Mouse (Mus musculus): ENCODE data around the gene Ccdc153.

Gene Ccdc153

DNA sequence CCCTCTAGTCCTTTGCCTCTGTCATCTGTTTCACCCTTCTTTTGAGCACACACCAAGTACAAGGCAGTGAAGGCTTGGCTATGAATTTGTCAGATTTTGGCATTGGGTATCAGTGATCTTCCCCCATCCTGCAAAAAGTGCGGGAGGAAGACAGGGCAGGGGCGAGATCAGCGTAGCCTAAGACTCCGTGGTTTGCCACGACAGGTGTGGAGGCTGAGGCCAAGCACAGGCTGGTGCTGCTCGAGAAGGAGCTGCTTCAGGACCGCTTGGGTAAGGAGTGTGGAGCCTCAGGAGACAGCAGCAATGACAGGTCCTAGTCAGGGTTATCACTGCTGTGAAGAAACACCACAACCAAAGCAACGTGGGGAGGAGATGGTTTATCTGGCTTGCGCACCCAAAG lies 942 bp downstream of the Ccdc153 start:
- peak in 1 of 2 experiments; percentile 40 for DNase-seq

- DNase-seq, result no peak
Observed at GRCm38 (mm10) chr9:44243621-44244020, 3.1 kb downstream of the Ccdc153 start.

GRCm38 (mm10) chr9:44247907-44248306 lies 7.4 kb downstream of the Ccdc153 start:
- no peak for DNase-seq

DNA sequence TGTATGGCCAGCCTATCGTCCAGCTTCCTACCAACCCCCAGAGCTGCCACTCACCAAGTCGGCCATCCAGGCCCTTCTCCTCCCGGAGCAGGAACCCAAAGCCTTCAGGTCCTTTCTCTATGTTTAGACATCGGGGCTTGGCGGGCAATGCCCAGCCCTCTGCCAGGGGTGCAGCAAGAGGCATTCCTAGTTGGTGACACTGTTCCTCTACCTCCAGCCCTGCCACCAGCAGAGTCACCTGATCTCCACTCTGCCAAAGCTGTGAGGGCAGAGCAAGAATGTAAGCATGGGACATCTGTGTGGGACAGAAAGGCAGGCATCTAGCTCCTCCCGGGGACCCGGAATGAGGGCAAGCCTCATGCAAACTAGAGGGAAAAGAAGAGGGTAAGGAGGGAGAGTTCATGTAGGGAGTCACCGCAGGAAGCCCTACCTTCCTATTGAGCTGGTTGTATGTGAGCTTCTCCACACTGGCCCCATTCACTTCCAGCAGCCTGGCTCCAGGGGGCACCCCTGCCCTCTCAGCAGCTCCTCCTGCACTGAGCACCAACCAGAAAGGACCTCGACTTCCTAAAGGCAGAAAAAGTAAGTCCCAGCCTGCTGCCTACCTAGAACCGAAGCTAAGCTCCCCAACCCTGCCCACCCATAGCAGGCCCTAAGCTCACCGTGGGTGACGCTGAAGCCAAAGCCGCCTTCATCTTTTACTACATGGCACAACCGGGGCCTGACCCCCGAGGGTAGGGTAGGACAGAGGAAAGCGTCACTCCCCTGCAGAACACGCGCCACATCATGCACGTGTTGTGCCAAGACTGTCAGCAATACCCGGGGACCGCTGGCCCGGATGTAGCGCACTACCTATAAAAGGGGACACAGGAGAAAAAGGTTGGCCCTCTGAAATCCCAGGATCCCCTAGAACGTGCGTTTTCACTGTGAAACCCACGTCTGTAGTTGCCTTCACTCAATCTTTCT lies 9.0 kb downstream of the Ccdc153 start:
- DNase-seq, result peak; percentile 73 to 83

DNA sequence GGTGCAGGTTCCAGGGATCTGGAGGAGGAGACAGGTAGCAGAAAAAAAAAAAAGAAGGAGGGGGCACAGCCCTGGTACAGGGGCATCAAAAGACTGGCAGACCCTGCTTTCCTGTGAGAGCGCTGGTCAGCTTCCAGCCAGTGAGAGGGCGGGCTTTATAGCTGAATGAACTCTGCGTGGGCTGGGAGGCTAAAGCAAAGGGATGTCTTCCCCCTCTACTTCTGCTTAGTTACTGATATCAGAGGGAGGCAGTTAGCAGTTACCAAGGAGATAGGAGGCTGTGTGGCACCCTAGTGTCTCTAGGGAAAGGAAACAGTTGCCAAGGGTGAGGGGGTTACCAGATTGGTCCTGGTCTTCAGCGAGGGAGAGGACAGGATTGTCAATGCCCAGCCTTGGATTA lies 10.0 kb downstream of the Ccdc153 start:
- DNase-seq, result no peak

DNA sequence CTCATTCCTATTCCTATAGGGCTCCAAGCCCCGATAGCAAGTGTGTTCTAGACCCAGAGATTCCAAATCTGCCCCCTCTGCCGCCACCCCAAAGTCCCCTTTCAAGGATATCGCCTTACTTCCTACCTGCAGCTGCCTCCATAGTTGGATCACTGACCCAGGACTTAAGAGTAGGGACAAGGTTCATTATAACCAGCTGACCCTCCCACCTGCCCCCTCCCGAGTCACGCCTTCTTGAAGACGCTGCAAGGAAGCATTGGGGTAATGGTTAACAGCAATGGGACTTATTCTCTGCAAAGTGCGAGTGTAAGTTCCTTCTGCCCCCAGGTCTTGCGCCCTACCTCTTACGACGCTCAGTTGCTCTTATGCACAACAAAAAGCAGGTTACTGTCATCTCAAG lies 10.8 kb downstream of the Ccdc153 start, which contains the start of gene Pdzd3:
Gene Pdzd3 (minus strand): TSS at position 158 of the 400 bp plus-strand sequence.
- DNase-seq, result no peak

DNA sequence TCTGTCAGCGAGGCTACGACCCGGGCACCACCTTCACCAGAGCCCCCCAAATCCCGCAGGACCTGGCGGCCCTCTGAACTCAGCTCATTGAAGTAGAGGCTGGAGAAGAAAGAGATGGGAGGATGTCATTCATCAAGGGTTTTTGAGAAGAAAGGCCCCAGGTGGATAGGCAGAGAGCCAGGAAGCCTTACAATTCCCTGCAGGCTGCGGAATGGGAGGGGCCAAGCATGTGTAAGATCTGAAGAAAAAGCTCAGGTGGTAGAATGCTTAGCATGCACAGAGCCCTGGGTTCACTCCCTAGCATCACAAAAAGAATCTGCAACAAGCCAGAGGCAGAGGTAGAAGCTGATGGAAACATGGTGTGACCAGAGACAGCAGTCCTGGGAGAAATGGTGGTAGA lies 13.0 kb downstream of the Ccdc153 start:
- peak in 1 of 2 experiments; percentile 69 for DNase-seq

- no peak for DNase-seq
Observed at GRCm38 (mm10) chr9:44254508-44255135, 14.1 kb downstream of the Ccdc153 start.

DNA sequence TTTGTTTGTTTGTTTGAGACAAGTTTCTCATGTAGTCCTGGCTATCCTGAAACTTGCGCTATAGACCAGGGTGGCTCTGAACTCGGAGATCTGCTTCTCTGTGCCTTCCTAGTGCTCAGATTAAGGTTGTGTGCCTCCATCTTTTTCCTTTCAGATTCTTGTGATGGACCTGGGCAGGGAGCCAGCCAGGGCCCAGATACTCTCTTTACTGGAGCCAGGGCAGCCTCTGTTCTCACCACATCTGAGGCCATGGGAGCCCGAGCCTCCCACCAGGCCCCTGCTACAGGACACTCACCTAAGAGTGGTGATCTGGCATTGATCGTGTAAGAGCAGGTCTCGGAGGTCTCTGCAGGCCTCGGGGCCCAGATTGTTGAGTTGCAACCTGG lies 14.7 kb downstream of the Ccdc153 start:
- no peak for DNase-seq

DNA sequence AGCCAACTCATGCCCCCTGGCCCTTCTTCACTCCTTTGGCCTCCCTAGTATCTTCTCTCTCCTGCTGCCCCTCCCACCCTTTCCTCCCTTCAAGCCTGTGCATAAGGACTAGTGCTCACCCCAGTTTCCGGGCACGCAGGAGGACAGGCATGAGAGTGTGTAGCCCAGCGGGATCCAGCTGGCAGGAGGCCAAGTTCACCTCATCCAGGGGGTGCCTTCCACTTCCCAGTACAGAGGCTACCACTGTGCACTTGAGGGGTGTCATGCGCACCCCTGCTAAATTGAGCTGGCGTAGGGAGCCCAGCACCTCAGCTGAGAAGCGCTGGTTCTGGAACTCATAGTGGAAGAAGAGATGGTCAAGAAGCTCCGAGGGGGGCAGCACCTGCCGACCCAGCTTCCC lies 15.7 kb downstream of the Ccdc153 start:
- DNase-seq, result no peak

DNA sequence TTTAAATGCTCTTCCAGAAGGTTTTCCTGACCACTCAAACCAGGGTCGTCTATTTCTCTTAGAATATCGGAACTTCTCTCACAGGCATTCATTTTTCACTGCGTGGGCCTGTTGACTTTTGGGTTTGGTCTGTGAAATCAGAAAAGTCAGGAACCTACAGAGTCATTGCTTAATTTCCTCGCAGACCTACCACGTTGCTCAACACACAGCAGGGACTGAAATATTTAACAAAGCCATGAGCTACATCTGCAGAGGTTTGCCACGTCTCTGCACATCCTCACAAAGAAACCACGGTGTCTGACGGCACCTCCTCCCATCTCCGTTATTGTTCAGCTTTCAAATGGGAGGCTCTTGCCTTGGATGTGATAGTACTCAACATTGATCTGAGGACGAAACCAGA lies 18.5 kb downstream of the Ccdc153 start:
- no peak for DNase-seq

- DNase-seq, result no peak
Observed at GRCm38 (mm10) chr9:44261388-44261787, 20.9 kb downstream of the Ccdc153 start.

DNA sequence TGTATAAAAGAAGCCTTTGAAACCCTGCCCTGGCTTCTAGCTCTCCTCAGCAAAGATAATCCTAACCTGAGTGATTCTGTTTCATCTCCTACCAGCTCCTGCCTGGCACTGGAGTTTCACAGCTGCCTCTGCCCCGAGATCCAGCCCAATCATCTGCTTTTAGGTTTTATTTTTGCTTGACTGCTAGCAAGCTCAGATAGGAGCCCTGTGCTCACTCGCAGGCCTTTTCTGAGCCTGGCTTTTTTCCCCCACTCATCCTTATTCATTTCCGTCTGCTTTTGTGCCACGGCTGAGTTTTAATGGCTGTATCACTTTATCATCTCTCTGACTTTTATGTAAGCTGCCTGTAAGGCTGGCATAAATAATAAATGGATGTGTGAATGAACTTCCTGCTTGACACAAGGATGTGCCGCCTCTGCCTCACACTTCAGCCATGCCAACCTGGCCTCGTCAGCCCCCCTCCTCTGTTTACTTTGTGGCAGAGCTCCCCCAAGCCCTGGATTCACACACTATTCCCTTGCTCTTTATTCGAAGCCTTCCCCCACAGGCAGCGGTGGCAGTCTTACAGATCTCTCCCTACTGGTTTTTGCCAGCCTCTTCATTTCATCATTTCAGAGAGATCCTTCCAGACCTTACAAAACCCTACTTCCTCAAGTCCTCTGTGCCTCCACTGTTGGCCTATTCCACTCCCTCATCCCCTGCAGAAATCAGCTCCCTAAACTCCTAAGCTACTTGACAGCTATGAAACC lies 26.2 kb downstream of the Ccdc153 start:
- no peak for DNase-seq

- DNase-seq, result no peak
Observed at GRCm38 (mm10) chr9:44267319-44268026, 27.0 kb downstream of the Ccdc153 start.

GRCm38 (mm10) chr9:44268027-44268360 lies 27.5 kb downstream of the Ccdc153 start:
- DNase-seq, result peak; percentile 75 to 77

DNA sequence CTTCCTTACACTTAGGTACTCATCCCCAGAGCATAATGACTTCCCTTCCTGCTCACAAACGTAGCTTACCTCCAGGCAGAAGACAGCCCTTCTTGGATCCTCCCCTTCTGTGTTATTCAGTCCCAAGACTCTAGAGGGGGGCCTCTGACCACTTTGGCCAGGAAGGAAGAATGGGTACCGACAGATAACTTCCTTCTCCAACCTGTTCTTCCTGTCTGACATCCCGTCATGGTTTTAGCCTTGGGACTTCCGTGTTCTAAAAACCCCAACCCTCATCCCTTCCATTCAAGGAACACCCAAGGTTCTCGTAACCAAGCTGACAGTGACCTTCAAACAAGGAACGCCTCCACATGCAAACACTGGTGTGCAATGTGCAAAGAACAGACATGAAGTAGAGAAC lies 28.0 kb downstream of the Ccdc153 start, which contains the start of gene Nlrx1:
Gene Nlrx1 (minus strand): TSS at position 168 of the 400 bp plus-strand sequence.
- DNase-seq, result no peak

- DNase-seq, result peak in 1 of 2 experiments; percentile 32
Observed at GRCm38 (mm10) chr9:44269077-44269476, 28.6 kb downstream of the Ccdc153 start.

- DNase-seq, result no peak
Observed at GRCm38 (mm10) chr9:44269973-44270372, 29.5 kb downstream of the Ccdc153 start.

DNA sequence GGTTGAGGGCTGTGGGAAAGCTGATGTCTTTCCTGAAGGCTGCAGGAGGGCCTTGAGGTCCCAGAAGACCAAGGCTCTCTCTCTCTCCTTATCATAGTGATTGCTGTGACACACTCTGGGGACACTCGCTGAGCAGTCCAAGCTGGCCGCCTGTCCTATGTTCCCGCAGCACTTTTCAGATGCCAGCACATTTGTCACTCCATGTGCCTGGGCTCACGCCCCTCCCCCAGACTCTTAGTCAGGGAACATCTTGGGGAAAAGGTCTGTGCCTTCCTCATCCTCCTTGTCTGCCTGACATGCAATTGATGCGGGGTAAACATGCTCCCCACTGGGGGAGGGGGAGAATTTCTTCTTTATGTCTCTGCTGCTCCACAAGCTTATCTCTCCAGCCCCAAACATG lies 42.7 kb downstream of the Ccdc153 start:
- no peak for DNase-seq

GRCm38 (mm10) chr9:44286256-44286850 lies 45.9 kb downstream of the Ccdc153 start:
- DNase-seq, result no peak

- no peak for DNase-seq
Observed at GRCm38 (mm10) chr9:44287003-44287400, 46.5 kb downstream of the Ccdc153 start.

DNA sequence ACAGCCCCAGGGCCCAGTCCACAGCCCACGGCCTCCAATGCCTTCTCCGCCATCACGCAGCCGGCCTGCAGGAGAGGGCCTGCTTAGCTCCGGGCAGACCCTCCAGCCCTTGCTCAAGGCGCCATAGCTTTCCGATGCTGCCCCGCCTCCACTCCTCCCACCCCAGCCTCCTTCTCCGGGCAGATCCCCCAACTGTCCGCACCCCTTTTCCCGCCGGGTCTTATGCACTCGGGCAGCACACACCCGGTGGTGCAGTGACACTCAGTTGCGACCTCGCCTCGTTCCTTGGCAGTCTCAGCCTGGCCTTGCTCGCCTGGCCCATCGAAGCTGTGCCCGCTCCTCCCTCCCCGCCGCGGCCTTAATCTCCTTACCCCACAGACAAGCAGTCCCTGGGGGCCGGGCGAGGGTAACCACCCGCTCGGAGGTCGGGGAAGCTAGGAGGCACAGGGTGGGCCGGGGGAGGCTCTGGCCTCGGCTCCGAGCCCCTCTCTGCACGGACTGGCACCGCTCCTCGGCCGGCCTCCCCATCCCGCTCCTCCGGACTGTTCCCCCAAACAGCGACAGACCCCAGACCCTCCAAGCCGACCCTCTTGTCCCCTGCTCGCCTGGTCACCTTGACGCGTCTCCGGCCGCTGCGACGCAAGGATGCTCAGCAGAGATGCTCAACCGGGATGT lies 47.1 kb downstream of the Ccdc153 start:
- no peak for DNase-seq

All from thymus, adult 18-20 months (tissue).